Mouse (Mus musculus): ENCODE data around the gene Zdbf2.

DNA sequence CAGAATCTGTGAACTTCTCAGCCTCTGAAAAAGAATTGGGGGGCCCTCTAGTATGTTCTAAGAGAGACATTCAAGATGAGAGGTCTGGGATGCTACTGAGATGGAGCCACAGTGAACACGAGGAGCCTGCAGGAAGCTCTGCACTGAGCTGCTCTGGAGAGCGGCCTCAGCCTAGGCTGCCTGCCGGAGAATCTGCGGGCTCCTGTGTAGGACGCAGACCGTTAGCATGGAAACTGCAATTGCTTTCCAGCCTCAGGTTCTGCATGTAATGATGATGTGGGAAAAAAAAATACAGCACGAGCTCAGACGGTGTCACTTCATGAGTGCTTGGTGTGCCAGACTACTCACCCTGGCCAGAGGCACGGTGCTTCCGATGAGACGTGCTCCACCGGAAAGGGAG lies 6.9 kb upstream of the Zdbf2 start:
- no peak for TF ChIP-seq CTCF (IDR thresholded peaks at IDR 0.05; ENCODE audit: control insufficient read depth, insufficient read depth, insufficient read length)
- TF ChIP-seq USF1 (IDR thresholded peaks at IDR 0.05; ENCODE audit: low read depth) = no peak
- no peak for TF ChIP-seq MYOD1 (IDR thresholded peaks at IDR 0.05; ENCODE audit: control insufficient read depth, insufficient read length, low read depth)
- no peak for TF ChIP-seq CEBPB (IDR thresholded peaks at IDR 0.05; ENCODE audit: low read depth)
- TF ChIP-seq FOSL1 (IDR thresholded peaks at IDR 0.05; ENCODE audit: insufficient read depth, low read length, poor library complexity, severe bottlenecking) = no peak
- no peak for TF ChIP-seq MAX (IDR thresholded peaks at IDR 0.05)

All from C2C12 (cell line).